Mouse (Mus musculus): Measurements from ENCODE around the gene Rpp14. TPM values are rescaled to one million over a fixed set of nuclear protein-coding genes. Genes with fewer than 3 reads are reported as not detected.

Rpp14 gene
- polyA plus RNA-seq, 1 experiment from 2014 or later: 16.0 TPM

- no peak for ATAC-seq (ENCODE audit: low read depth)
- 84% methylated on average over 8 of the region's 8 CpGs for WGBS (ENCODE audit: insufficient replicate concordance)
- Histone ChIP-seq H3K4me1 (ENCODE audit: control insufficient read depth, low read depth, low read length) (peaks cover 13% of the 10 kb centered on the region), H3K27ac (ENCODE audit: low read length) (no peak overlapping the region), H3K27me3 (ENCODE audit: control insufficient read depth, insufficient read depth, low read depth, low read length) (no peaks in the 10 kb centered on the region), H3K9ac (ENCODE audit: low read depth, low read length) (no peak overlapping the region), H3K9me3 (replicated peaks; ENCODE audit: control insufficient read depth, low read length) (no peaks in the 10 kb centered on the region), H3K4me2 (ENCODE audit: low read depth, low read length) (no peak overlapping the region), H3K36me3 (ENCODE audit: control insufficient read depth, insufficient read depth) (no peaks in the 10 kb centered on the region), H3K4me3 (ENCODE audit: low read depth, low read length) (no peak overlapping the region)
Observed at GRCm38 (mm10) chr14:8101886-8102285, 21.7 kb downstream of the Rpp14 start.

DNA sequence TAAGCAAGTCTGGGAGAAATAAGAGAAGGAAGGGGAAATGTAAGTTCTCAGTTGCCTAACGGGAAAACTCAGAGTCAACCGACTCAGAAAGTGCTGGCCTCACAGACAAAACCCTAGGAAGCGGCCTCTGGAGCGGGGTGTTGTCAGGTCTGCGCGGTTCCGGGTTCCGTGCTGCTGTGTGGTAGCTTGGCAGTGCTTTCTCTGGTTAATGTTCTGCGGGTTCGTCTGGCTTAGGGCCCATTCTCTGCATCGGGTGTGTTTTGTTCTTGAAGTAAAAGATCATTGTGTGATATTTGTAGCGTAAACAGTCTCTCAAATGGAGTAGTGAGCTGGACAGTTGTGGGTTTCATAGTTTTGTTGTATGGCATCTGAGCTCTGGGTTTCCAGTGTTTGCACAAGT, 22.5 kb downstream of the Rpp14 start:
- no peaks in the 10 kb centered on the region for H3K27me3 ChIP-seq (ENCODE audit: control insufficient read depth, insufficient read depth, low read depth, low read length)
- no peak overlapping the region for H3K27ac ChIP-seq (ENCODE audit: low read length)
- no peaks in the 10 kb centered on the region for H3K9me3 ChIP-seq (replicated peaks; ENCODE audit: control insufficient read depth, low read length)
- ATAC-seq (ENCODE audit: low read depth): no peak
- 64% methylated on average over 12 of the region's 12 CpGs for WGBS (ENCODE audit: insufficient replicate concordance)
- no peaks in the 10 kb centered on the region for H3K36me3 ChIP-seq (ENCODE audit: control insufficient read depth, insufficient read depth)
- no peak overlapping the region for H3K9ac ChIP-seq (ENCODE audit: low read depth, low read length)
- H3K4me3 ChIP-seq (ENCODE audit: low read depth, low read length): no peak overlapping the region
- peaks cover 10% of the 10 kb centered on the region for H3K4me1 ChIP-seq (ENCODE audit: control insufficient read depth, low read depth, low read length)
- H3K4me2 ChIP-seq (ENCODE audit: low read depth, low read length): no peak overlapping the region

DNA sequence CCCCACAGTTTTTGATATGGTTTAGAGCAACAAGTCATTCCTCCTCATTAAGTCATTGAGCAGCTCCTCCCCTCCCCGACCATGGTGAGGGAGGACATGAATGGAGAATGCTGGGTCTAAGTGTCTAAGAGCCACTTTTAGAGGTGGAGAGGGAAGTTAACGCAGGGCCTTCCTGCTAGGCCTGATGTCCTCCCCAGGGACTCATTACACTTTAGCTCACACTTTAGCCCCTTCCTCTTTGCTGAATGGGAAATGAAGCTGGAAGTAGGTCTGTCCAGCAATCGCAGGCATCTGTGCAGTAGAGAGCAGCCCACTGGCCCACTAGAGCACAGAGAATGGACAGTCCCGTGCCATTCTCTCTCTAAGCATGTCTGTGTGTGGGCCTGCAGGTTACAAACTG, 27.9 kb downstream of the Rpp14 start:
- no peaks in the 10 kb centered on the region for H3K36me3 ChIP-seq (ENCODE audit: control insufficient read depth, insufficient read depth)
- no peaks in the 10 kb centered on the region; the same call in 1 of the 2 replicates for H3K4me1 ChIP-seq (ENCODE audit: control insufficient read depth, low read depth, low read length)
- no peak overlapping the region for H3K9ac ChIP-seq (ENCODE audit: low read depth, low read length)
- H3K27me3 ChIP-seq (ENCODE audit: control insufficient read depth, insufficient read depth, low read depth, low read length): no peaks in the 10 kb centered on the region
- no peak for ATAC-seq (ENCODE audit: low read depth)
- H3K9me3 ChIP-seq (replicated peaks; ENCODE audit: control insufficient read depth, low read length): no peaks in the 10 kb centered on the region
- WGBS (ENCODE audit: insufficient replicate concordance): 58% methylated on average over 4 of the region's 4 CpGs
- no peak overlapping the region for H3K4me3 ChIP-seq (ENCODE audit: low read depth, low read length)
- H3K27ac ChIP-seq (ENCODE audit: low read length): no peak overlapping the region
- no peak overlapping the region for H3K4me2 ChIP-seq (ENCODE audit: low read depth, low read length)

GRCm38 (mm10) chr14:8108976-8109375, 28.8 kb downstream of the Rpp14 start:
- Histone ChIP-seq H3K27ac (ENCODE audit: low read length) (no peak overlapping the region), H3K4me1 (ENCODE audit: control insufficient read depth, low read depth, low read length) (no peaks in the 10 kb centered on the region), H3K9ac (ENCODE audit: low read depth, low read length) (no peak overlapping the region), H3K4me3 (ENCODE audit: low read depth, low read length) (no peak overlapping the region), H3K36me3 (ENCODE audit: control insufficient read depth, insufficient read depth) (no peaks in the 10 kb centered on the region), H3K27me3 (ENCODE audit: control insufficient read depth, insufficient read depth, low read depth, low read length) (no peaks in the 10 kb centered on the region), H3K9me3 (replicated peaks; ENCODE audit: control insufficient read depth, low read length) (no peaks in the 10 kb centered on the region), H3K4me2 (ENCODE audit: low read depth, low read length) (no peak overlapping the region)
- no peak for ATAC-seq (ENCODE audit: low read depth)
- 74% methylated on average over 1 of the region's 1 CpGs for WGBS (ENCODE audit: insufficient replicate concordance)

GRCm38 (mm10) chr14:8111545-8111944, 31.4 kb downstream of the Rpp14 start:
- Histone ChIP-seq H3K4me2 (ENCODE audit: low read depth, low read length) (no peak overlapping the region), H3K36me3 (ENCODE audit: control insufficient read depth, insufficient read depth) (no peaks in the 10 kb centered on the region), H3K9ac (ENCODE audit: low read depth, low read length) (no peak overlapping the region), H3K4me1 (ENCODE audit: control insufficient read depth, low read depth, low read length) (no peaks in the 10 kb centered on the region), H3K4me3 (ENCODE audit: low read depth, low read length) (no peak overlapping the region), H3K27me3 (ENCODE audit: control insufficient read depth, insufficient read depth, low read depth, low read length) (no peaks in the 10 kb centered on the region), H3K27ac (ENCODE audit: low read length) (no peak overlapping the region), H3K9me3 (replicated peaks; ENCODE audit: control insufficient read depth, low read length) (no peaks in the 10 kb centered on the region)
- 71% methylated on average over 6 of the region's 6 CpGs for WGBS (ENCODE audit: insufficient replicate concordance)
- no peak for ATAC-seq (ENCODE audit: low read depth)

DNA sequence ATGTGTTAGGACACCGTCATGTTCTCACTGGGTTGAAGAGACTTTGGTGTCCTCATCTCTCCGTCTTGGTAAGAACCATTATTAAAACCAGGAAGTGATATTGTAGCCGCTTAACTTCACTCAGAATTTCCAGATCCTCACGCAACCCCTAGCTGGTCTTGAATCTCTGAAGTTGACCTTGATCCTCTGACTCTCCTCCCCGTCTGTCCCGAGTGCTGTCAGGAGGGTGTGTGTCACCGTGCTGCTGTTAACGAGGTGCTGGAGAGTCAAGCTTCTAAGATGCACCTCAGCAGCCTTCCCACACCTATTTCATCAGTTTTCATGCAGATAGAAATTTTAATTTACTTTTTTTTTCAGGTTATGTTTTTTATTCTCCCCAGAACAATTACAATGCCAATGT, 31.9 kb downstream of the Rpp14 start:
- no peak overlapping the region for H3K9ac ChIP-seq (ENCODE audit: low read depth, low read length)
- no peak for ATAC-seq (ENCODE audit: low read depth)
- no peaks in the 10 kb centered on the region for H3K27me3 ChIP-seq (ENCODE audit: control insufficient read depth, insufficient read depth, low read depth, low read length)
- H3K9me3 ChIP-seq (replicated peaks; ENCODE audit: control insufficient read depth, low read length): no peaks in the 10 kb centered on the region
- H3K27ac ChIP-seq (ENCODE audit: low read length): no peak overlapping the region
- no peak overlapping the region for H3K4me3 ChIP-seq (ENCODE audit: low read depth, low read length)
- no peaks in the 10 kb centered on the region for H3K36me3 ChIP-seq (ENCODE audit: control insufficient read depth, insufficient read depth)
- whole genome bisulfite sequencing (ENCODE audit: insufficient replicate concordance): 77% methylated on average over 8 of the region's 8 CpGs
- H3K4me2 ChIP-seq (ENCODE audit: low read depth, low read length): no peak overlapping the region
- H3K4me1 ChIP-seq (ENCODE audit: control insufficient read depth, low read depth, low read length): no peaks in the 10 kb centered on the region

GRCm38 (mm10) chr14:8113616-8114015, 33.4 kb downstream of the Rpp14 start:
- H3K9ac ChIP-seq (ENCODE audit: low read depth, low read length): no peak overlapping the region
- no peak overlapping the region for H3K27ac ChIP-seq (ENCODE audit: low read length)
- no peaks in the 10 kb centered on the region for H3K36me3 ChIP-seq (ENCODE audit: control insufficient read depth, insufficient read depth)
- ATAC-seq (ENCODE audit: low read depth): no peak
- H3K27me3 ChIP-seq (ENCODE audit: control insufficient read depth, insufficient read depth, low read depth, low read length): no peaks in the 10 kb centered on the region
- no peaks in the 10 kb centered on the region for H3K4me1 ChIP-seq (ENCODE audit: control insufficient read depth, low read depth, low read length)
- H3K4me3 ChIP-seq (ENCODE audit: low read depth, low read length): no peak overlapping the region
- 72% methylated on average over 2 of the region's 2 CpGs for WGBS (ENCODE audit: insufficient replicate concordance)
- H3K4me2 ChIP-seq (ENCODE audit: low read depth, low read length): no peak overlapping the region
- no peaks in the 10 kb centered on the region for H3K9me3 ChIP-seq (replicated peaks; ENCODE audit: control insufficient read depth, low read length)

DNA sequence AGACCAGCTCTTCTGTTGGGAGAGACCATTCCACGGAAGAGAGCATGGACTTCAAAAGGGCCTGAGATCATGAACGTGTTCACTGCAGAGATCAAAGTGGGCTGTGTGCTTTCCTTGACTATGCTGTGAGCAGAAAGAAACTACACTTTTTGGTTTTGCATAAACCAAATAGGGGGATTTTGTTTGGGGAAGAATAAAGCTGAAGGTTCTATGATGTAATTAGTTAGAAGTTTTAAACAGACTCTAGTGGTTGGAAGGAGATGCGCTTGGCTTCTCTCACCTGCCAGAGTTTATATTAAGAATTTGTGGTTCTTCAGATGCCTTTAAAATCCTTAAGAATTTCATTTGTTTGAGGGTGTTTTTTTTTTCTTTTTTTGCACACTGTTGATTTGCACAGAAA, 34.1 kb downstream of the Rpp14 start:
- Histone ChIP-seq H3K4me2 (ENCODE audit: low read depth, low read length) (no peak overlapping the region), H3K4me3 (ENCODE audit: low read depth, low read length) (no peak overlapping the region), H3K9ac (ENCODE audit: low read depth, low read length) (no peak overlapping the region), H3K27me3 (ENCODE audit: control insufficient read depth, insufficient read depth, low read depth, low read length) (no peaks in the 10 kb centered on the region), H3K27ac (ENCODE audit: low read length) (no peak overlapping the region), H3K4me1 (ENCODE audit: control insufficient read depth, low read depth, low read length) (no peaks in the 10 kb centered on the region), H3K9me3 (replicated peaks; ENCODE audit: control insufficient read depth, low read length) (no peaks in the 10 kb centered on the region), H3K36me3 (ENCODE audit: control insufficient read depth, insufficient read depth) (no peaks in the 10 kb centered on the region)
- WGBS (ENCODE audit: insufficient replicate concordance): 54% methylated on average over 3 of the region's 3 CpGs
- ATAC-seq (ENCODE audit: low read depth): no peak

GRCm38 (mm10) chr14:8114756-8115155, 34.6 kb downstream of the Rpp14 start:
- no peak overlapping the region for H3K4me2 ChIP-seq (ENCODE audit: low read depth, low read length)
- no peaks in the 10 kb centered on the region for H3K4me1 ChIP-seq (ENCODE audit: control insufficient read depth, low read depth, low read length)
- no peaks in the 10 kb centered on the region for H3K9me3 ChIP-seq (replicated peaks; ENCODE audit: control insufficient read depth, low read length)
- no peak overlapping the region for H3K27ac ChIP-seq (ENCODE audit: low read length)
- no peak overlapping the region for H3K4me3 ChIP-seq (ENCODE audit: low read depth, low read length)
- WGBS (ENCODE audit: insufficient replicate concordance): 46% methylated on average over 1 of the region's 1 CpGs
- no peaks in the 10 kb centered on the region for H3K27me3 ChIP-seq (ENCODE audit: control insufficient read depth, insufficient read depth, low read depth, low read length)
- ATAC-seq (ENCODE audit: low read depth): no peak
- no peaks in the 10 kb centered on the region for H3K36me3 ChIP-seq (ENCODE audit: control insufficient read depth, insufficient read depth)
- H3K9ac ChIP-seq (ENCODE audit: low read depth, low read length): no peak overlapping the region

DNA sequence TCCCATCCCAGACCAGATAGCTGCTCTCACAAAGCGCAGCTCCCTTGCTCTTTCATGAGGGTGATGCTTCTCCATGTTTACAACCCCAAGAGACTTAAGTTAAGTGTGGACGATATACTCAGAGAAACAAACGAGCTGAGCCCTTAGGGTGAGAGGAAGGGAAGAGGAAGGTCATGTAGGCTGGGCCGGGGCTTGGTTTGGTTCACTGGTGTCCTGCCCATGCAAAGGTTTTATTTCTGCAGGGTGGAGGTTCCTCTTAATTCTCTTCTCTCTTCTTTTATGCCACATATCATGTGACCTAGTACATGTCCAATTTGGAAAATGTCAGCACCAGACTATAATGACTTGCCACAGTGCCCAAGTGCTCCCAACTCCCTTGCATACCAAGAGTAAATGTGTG, 35.6 kb downstream of the Rpp14 start:
- no peak overlapping the region for H3K9ac ChIP-seq (ENCODE audit: low read depth, low read length)
- no peaks in the 10 kb centered on the region for H3K4me1 ChIP-seq (ENCODE audit: control insufficient read depth, low read depth, low read length)
- no peak overlapping the region for H3K4me3 ChIP-seq (ENCODE audit: low read depth, low read length)
- H3K27ac ChIP-seq (ENCODE audit: low read length): no peak overlapping the region
- H3K4me2 ChIP-seq (ENCODE audit: low read depth, low read length): no peak overlapping the region
- WGBS (ENCODE audit: insufficient replicate concordance): 56% methylated on average over 4 of the region's 4 CpGs
- no peaks in the 10 kb centered on the region; the same call in 1 of the 2 replicates for H3K36me3 ChIP-seq (ENCODE audit: control insufficient read depth, insufficient read depth)
- H3K27me3 ChIP-seq (ENCODE audit: control insufficient read depth, insufficient read depth, low read depth, low read length): no peaks in the 10 kb centered on the region
- no peaks in the 10 kb centered on the region for H3K9me3 ChIP-seq (replicated peaks; ENCODE audit: control insufficient read depth, low read length)
- ATAC-seq (ENCODE audit: low read depth): no peak

All from liver, embryonic 16.5 days (tissue).